Mouse (Mus musculus): ENCODE results near the gene Nup214.

- TF ChIP-seq POLR2A (IDR thresholded peaks at IDR 0.05; ENCODE audit: low read depth, low read length): no peak
- no peak for TF ChIP-seq CTCF (IDR thresholded peaks at IDR 0.05; ENCODE audit: extremely low read depth, insufficient read depth, insufficient read length, insufficient replicate concordance)
Measured at GRCm38 (mm10) chr2:32008311-32008710, 34.1 kb downstream of the Nup214 start.

Measured in spleen, adult 2 months (tissue).